Mouse (Mus musculus) forebrain, embryonic 12.5 days (tissue): ENCODE measurements at regions not wholly inside any gene's neighbourhood (a gene's known extent, or its start where the extent isn't known, plus 50 kb on each side); places are given as distances from the start of the nearest gene placed in this dataset.

ENCODE experiments used
- ATAC-seq: fragments of 200-750 bp; cut with Nextera tagmentation; 2 replicates; pipeline ENCODE4 v1.8.0; 2017; ENCODE audit warnings: moderate TSS enrichment; ENCODE audit not compliant: low FRiP score
- H3K27ac ChIP-seq: fragments of 300-500 bp; sonication (generic); 2 replicates; pipeline ENCODE4 v1.5.1; 2016; ENCODE audit warnings: mild to moderate bottlenecking
- H3K27me3 ChIP-seq: fragments of 300-500 bp; sonication (generic); 2 replicates; pipeline ENCODE4 v1.6.1; 2016; ENCODE audit warnings: mild to moderate bottlenecking
- H3K36me3 ChIP-seq: fragments of 300-500 bp; sonication (generic); replicated peaks from 2 replicates; pipeline ENCODE4 v1.6.1; 2016; ENCODE audit warnings: mild to moderate bottlenecking
- H3K4me1 ChIP-seq: fragments of 300-500 bp; sonication (generic); 2 replicates; pipeline ENCODE4 v1.6.1; 2016
- H3K4me2 ChIP-seq: fragments of 300-500 bp; sonication (generic); 2 replicates; pipeline ENCODE4 v1.6.1; 2016; ENCODE audit warnings: mild to moderate bottlenecking, moderate library complexity
- H3K4me3 ChIP-seq: fragments of 300-500 bp; sonication (generic); replicated peaks from 2 replicates; pipeline ENCODE4 v1.5.1; 2016; ENCODE audit warnings: mild to moderate bottlenecking
- H3K9ac ChIP-seq: fragments of 300-500 bp; sonication (generic); 2 replicates; pipeline ENCODE4 v1.6.1; 2016; ENCODE audit warnings: mild to moderate bottlenecking
- H3K9me3 ChIP-seq: fragments of 300-500 bp; sonication (generic); 2 replicates; pipeline ENCODE4 v1.6.1; 2016
- WGBS: fragments of 180-500 bp; shearing (Covaris S2); methylation state at CpG from one replicate; pipeline ENCODE4 v1.1.7; 2016; 5-methylcytosine and 5-hydroxymethylcytosine counted together

DNA sequence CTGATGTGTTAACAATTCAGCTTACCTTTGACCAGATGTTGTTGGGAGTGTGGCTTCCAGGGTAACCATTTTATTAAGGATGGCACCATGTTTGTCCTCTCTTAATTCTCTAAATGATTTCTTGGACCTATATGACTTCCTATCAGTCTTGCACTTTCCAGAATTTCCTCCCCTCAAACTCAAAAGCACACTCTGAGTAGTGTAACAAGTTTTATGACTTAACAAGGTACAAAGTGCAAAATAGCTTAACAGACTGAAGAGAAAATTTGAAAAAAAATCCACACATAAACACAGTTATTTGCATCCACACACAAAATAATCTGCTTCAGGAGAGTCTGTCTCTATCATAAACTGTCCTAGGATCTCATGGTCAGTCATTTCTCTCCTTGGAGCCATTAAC, 251.0 kb upstream of the Kirrel3 start:
- Histone ChIP-seq H3K9me3 (no peaks in the 10 kb centered on the region), H3K4me1 (no peaks in the 10 kb centered on the region), H3K27ac (no peak overlapping the region), H3K4me2 (no peak overlapping the region), H3K27me3 (no peaks in the 10 kb centered on the region), H3K4me3 (no peak overlapping the region), H3K36me3 (no peaks in the 10 kb centered on the region), H3K9ac (no peak overlapping the region)
- ATAC-seq, result no peak

DNA sequence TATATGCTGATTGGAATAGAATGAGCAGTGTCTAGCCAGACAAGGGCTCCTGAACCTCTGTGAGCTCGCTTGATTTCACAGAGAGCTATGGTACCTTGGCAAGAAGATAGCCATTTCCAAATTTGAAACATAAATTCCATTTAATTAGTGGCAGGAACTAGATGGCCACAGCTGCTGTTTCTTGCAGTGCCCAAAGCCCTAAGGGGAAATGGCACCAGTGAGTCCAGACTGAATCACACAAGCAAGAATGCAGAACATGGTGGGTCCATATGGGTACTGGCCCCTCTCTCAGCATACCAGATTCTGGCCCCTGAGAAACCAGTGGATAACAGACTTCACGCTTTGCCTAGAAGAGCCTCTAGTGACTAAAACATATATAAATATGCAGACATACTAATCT, 246.2 kb upstream of the Kirrel3 start:
- H3K4me2 ChIP-seq, result no peak overlapping the region
- no peak overlapping the region for H3K4me3 ChIP-seq
- H3K9ac ChIP-seq, result no peak overlapping the region
- H3K27ac ChIP-seq, result no peak overlapping the region
- 91% methylated on average over 2 of the region's 2 CpGs for WGBS
- H3K36me3 ChIP-seq, result no peaks in the 10 kb centered on the region
- no peaks in the 10 kb centered on the region for H3K9me3 ChIP-seq
- H3K27me3 ChIP-seq, result no peaks in the 10 kb centered on the region
- no peak for ATAC-seq
- H3K4me1 ChIP-seq, result no peaks in the 10 kb centered on the region

DNA sequence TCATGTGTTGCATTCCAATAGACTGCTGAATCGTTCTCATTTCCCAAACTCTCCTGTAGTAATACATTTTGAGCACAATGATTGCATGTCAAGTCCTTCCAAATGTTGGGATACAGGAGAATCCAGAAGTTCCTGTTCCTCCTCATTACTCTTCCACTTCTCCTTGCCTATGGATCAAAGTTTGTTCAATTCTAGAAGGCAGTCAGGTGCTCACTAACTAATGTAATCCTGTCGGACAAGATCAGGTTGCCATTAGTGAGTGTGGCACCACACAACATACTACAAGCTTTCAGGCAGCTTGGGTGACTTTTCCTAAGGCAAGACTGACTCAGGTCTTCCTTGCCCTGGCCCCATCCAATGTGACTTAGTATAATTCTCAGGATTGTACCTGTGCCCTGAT, 242.0 kb upstream of the Kirrel3 start:
- no peaks in the 10 kb centered on the region for H3K4me1 ChIP-seq
- H3K4me3 ChIP-seq, result no peak overlapping the region
- H3K4me2 ChIP-seq, result no peak overlapping the region
- 81% methylated on average over 2 of the region's 2 CpGs for WGBS
- no peak overlapping the region for H3K27ac ChIP-seq
- ATAC-seq, result no peak
- no peak overlapping the region for H3K9ac ChIP-seq
- no peaks in the 10 kb centered on the region for H3K27me3 ChIP-seq
- H3K9me3 ChIP-seq, result no peaks in the 10 kb centered on the region
- no peaks in the 10 kb centered on the region for H3K36me3 ChIP-seq

DNA sequence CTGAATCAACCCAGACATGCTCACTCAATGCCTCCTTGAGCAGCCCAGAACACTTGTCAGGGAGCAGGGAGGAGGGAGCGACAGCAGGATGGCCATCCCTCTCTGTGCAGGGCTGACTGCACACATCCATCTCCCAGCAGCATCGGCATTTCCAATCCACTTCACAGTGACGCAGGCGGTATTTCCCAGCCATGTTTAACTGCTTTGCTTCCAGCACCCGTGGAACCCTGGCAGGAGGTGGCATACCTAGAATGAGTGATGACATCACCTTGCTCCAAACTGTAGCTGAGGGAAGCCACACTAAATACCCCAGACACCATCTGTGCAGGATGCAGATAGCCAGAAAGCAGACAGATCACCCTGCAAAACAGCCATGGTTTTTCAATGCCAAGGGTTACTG, 241.1 kb upstream of the Kirrel3 start:
- Histone ChIP-seq H3K4me1 (no peaks in the 10 kb centered on the region), H3K27me3 (no peaks in the 10 kb centered on the region), H3K9me3 (no peaks in the 10 kb centered on the region), H3K9ac (no peak overlapping the region), H3K27ac (no peak overlapping the region), H3K4me2 (no peak overlapping the region), H3K4me3 (no peak overlapping the region), H3K36me3 (no peaks in the 10 kb centered on the region)
- no peak for ATAC-seq
- 88% methylated on average over 5 of the region's 5 CpGs for WGBS

DNA sequence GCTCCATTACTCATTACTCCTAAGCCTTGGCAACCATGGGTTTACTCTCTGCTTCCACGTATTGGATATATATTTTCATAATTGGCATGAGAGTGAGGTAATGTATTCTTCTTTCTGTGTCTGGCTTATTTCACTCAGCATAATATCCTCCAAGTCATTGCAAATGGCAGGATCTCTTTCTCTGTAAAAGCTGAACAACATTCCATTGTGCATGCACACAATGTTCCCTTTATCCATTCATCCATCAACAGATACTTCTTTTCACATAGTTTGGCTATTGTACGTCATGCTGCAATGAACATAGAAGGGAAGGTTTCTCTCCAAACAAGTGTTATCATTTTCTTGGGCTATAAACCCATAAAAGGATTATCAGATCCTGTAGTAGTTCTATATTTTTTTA, 232.9 kb upstream of the Kirrel3 start:
- Histone ChIP-seq H3K36me3 (no peaks in the 10 kb centered on the region), H3K4me1 (no peaks in the 10 kb centered on the region), H3K4me3 (no peak overlapping the region), H3K9ac (no peak overlapping the region), H3K27me3 (no peaks in the 10 kb centered on the region), H3K27ac (no peak overlapping the region), H3K4me2 (no peak overlapping the region), H3K9me3 (no peaks in the 10 kb centered on the region)
- no peak for ATAC-seq
- WGBS, result 56% methylated on average over 2 of the region's 2 CpGs

DNA sequence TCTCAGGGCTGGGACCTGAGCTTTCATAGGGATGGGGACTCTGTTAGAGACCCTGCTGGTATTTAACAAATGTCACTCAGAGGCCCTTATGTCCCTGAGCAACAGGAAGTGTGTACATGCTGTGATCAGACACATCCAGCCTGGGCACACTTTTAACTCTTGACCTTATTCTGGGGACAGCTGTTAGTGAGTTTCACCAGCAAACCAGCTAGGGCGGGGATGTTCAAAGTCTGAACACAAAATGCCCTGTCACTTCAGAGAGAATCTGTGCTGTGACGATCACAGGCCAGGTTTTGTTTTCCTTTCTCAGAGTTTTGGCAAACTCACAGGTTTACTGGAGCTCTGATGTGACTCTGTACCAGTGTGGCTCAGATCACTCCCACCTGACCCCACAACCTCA, 227.2 kb upstream of the Kirrel3 start:
- H3K27me3 ChIP-seq, result no peaks in the 10 kb centered on the region
- no peak overlapping the region for H3K4me2 ChIP-seq
- no peak for ATAC-seq
- H3K9ac ChIP-seq, result no peak overlapping the region
- H3K4me1 ChIP-seq, result no peaks in the 10 kb centered on the region
- H3K27ac ChIP-seq, result no peak overlapping the region
- H3K4me3 ChIP-seq, result no peak overlapping the region
- no peaks in the 10 kb centered on the region for H3K9me3 ChIP-seq
- H3K36me3 ChIP-seq, result no peaks in the 10 kb centered on the region
- WGBS, result 74% methylated on average over 2 of the region's 2 CpGs

DNA sequence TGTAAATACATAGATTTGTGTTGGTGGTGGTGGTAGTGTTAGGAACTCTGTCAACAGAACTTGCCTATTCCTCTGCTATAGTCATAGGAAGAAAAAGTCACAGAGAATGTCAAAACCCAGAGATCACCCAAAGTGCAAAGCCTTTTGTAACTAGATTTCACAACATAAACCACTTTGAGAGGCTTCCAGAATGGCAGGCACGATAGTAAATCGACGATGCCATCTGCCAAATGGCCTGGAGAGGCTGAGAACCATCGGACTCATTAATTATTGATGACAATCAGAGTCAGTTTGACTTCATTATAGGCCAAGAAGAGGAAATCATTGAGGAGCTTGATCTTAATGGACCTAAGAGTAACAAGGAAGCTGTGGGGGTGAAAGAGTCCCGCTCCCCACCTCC, 207.6 kb upstream of the Kirrel3 start:
- no peak overlapping the region for H3K4me2 ChIP-seq
- H3K36me3 ChIP-seq, result no peaks in the 10 kb centered on the region
- ATAC-seq, result no peak
- no peak overlapping the region for H3K4me3 ChIP-seq
- peaks cover 12% of the 10 kb centered on the region; the same call in 1 of the 2 replicates for H3K4me1 ChIP-seq
- no peak overlapping the region for H3K9ac ChIP-seq
- 79% methylated on average over 5 of the region's 5 CpGs for WGBS
- no peaks in the 10 kb centered on the region for H3K9me3 ChIP-seq
- no peak overlapping the region for H3K27ac ChIP-seq
- H3K27me3 ChIP-seq, result no peaks in the 10 kb centered on the region

DNA sequence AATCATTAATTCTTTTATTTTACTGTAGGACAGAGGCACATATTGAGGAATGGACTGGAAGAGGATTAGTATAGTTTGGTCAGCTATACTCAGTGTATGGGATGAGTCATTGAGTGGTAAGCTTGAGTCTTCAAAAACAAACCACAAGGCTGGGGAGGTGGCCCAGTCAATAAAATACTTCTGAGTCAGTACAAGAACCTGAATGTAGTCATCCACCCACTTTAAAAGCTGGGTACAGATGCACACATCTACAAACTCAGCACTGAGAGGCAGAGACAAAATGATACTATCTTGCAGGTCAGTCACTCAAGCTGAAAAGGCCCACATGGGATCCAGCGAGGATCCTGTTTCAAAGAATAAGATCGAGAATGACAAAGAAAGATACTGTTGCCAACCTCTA, 206.3 kb upstream of the Kirrel3 start:
- Histone ChIP-seq H3K9ac (no peak overlapping the region), H3K4me2 (no peak overlapping the region), H3K27ac (0 out of 2 replicates have a peak overlapping the region, but pooled peaks have one; percentile 13), H3K4me3 (no peak overlapping the region), H3K4me1 (peaks cover 12% of the 10 kb centered on the region; the same call in 1 of the 2 replicates), H3K36me3 (no peaks in the 10 kb centered on the region), H3K9me3 (no peaks in the 10 kb centered on the region), H3K27me3 (no peaks in the 10 kb centered on the region)
- no peak for ATAC-seq
- 86% methylated on average over 2 of the region's 2 CpGs for WGBS

DNA sequence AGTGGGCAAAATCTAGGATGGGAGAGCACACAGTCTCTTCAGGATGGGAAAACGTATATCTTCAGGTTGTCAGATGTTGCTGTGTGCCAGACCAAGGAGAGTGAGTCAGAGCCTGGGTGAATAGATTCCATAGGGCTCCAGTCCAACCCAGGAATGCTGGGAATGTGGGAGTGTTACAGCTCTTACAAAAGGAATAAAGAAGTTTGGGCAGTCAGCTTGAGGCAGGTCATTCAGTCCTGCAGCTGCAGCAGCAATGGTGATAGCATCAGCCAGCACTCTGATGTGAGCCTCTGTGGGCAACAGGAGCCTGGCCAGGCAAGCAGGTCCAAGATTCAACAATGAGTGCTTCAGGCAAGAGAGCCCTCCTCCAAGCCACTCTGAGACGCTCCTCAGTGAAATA, 205.8 kb upstream of the Kirrel3 start:
- Histone ChIP-seq H3K27me3 (no peaks in the 10 kb centered on the region), H3K4me3 (no peak overlapping the region), H3K9me3 (no peaks in the 10 kb centered on the region), H3K27ac (0 out of 2 replicates have a peak overlapping the region, but pooled peaks have one; percentile 13), H3K36me3 (no peaks in the 10 kb centered on the region), H3K4me1 (peaks cover 12% of the 10 kb centered on the region; the same call in 1 of the 2 replicates), H3K4me2 (no peak overlapping the region), H3K9ac (no peak overlapping the region)
- WGBS, result 18% methylated on average over 2 of the region's 2 CpGs
- ATAC-seq, result peak; percentile 42; the same call in 1 of the 2 replicates

DNA sequence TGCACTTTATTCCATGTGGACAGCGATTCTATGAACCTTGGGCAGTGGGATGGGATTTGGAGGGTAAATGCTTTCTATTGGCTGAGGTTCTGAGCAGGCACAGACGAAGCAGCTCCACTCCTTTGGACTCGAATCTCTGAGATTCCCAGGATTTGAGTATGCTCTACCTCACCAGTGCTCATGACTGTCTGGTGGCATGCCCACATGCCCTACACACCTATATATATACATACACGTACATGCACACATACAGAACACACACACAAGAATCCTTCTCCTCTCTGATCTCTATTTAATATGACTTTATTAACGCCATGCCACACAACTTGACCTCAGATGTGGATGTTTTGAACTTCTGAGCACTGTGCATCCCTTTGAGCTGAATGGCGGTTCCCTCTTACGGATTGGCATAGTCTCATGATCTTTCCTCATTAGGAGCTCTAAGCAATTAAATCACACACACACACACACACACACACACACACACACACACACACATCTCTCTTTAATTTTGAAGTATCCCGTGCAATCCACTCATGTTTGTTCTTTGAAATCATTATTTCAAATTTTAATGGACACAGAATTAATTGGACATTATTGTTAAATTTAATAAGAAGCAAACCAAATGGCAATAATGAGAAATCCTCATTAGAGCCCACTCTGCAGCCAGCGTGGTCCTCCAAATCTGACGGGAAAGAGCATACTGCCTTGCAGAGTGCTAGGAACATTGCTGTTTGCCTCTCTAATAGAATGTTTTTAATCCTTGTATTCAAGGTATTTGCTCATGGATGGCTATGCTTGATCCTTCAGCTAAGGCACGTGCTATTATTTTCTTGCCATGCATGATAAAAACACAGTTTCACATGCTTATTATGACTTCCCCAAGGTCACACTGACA, 205.1 kb upstream of the Kirrel3 start:
- H3K9me3 ChIP-seq, result no peaks in the 10 kb centered on the region
- H3K4me1 ChIP-seq, result peaks cover 12% of the 10 kb centered on the region; the same call in 1 of the 2 replicates
- H3K27me3 ChIP-seq, result no peaks in the 10 kb centered on the region
- H3K27ac ChIP-seq, result no peak overlapping the region
- H3K36me3 ChIP-seq, result no peaks in the 10 kb centered on the region
- no peak overlapping the region for H3K4me3 ChIP-seq
- no peak overlapping the region for H3K9ac ChIP-seq
- peak; percentile 74; the same call in 1 of the 2 replicates for ATAC-seq
- H3K4me2 ChIP-seq, result no peak overlapping the region
- 50% methylated on average over 11 of the region's 11 CpGs for WGBS

DNA sequence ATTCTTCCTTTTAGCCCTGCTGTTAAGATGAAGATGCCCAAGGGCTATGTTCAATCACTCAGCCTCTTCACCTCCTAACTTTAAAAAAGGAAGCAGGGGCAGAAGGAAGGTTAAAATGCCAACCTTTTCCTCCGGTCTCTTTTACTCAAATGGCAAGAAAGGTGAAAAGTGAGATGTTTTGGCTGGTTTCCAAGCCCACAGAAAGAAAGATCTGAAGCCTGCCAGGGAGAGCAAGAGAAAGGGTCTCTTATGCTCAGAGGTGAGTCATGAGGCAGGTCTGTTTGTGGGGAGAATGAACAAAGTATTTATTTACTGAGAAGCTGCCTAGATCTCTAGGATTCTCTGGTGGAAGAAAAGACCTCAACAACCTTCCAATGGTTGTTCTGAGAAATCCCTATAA, 162.1 kb upstream of the Kirrel3 start:
- H3K9ac ChIP-seq, result no peak overlapping the region
- no peak overlapping the region for H3K4me3 ChIP-seq
- H3K27me3 ChIP-seq, result no peaks in the 10 kb centered on the region
- no peak overlapping the region for H3K4me2 ChIP-seq
- WGBS, result 58% methylated on average over 1 of the region's 1 CpGs
- no peaks in the 10 kb centered on the region for H3K9me3 ChIP-seq
- no peaks in the 10 kb centered on the region for H3K36me3 ChIP-seq
- no peak for ATAC-seq
- H3K27ac ChIP-seq, result no peak overlapping the region
- H3K4me1 ChIP-seq, result no peaks in the 10 kb centered on the region

DNA sequence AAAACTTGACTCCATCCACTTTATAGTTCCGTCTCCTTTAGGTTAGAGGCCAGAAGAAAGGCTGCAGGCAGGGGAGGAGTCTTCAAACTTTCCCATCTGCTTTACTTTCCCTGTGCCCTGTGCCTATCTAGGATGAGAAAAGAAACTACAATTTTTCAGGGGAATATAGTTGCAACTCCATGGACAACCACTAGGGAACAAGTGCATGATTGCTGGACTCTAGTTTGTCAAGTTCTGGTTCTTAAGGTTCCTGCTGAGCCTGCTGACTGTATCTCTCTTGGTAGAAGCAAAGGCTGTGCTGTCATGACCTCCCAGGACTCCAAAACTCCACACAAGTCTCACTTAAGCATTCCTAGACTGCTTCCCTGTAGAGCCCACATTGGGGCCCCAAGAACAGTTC, 157.0 kb upstream of the Kirrel3 start:
- Histone ChIP-seq H3K27ac (no peak overlapping the region), H3K9ac (no peak overlapping the region), H3K4me1 (no peaks in the 10 kb centered on the region), H3K4me2 (no peak overlapping the region), H3K4me3 (no peak overlapping the region), H3K9me3 (no peaks in the 10 kb centered on the region), H3K36me3 (no peaks in the 10 kb centered on the region), H3K27me3 (no peaks in the 10 kb centered on the region)
- 71% methylated on average over 1 of the region's 1 CpGs for WGBS
- no peak for ATAC-seq

DNA sequence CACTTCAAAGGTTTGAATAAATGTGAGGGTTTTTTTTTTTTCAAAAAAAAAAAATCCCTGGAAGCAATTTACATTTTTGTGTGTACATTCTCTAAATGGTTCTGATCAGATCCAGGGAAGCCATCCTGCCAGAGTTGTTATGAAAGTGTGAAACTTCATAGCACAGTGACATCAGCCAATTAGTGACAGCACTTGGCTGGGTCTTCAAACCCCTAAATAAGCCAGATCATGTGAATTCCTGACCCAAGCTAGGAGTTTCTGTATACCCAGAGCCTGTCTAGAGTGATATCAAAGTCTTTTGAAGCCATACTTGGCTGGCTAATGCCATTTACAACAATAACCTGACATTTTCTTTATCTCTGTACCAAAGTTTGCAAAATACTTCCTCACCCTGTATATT, 151.6 kb upstream of the Kirrel3 start:
- Histone ChIP-seq H3K27me3 (no peaks in the 10 kb centered on the region), H3K9me3 (no peaks in the 10 kb centered on the region), H3K4me1 (peaks cover 14% of the 10 kb centered on the region), H3K4me3 (no peak overlapping the region), H3K36me3 (no peaks in the 10 kb centered on the region), H3K27ac (no peak overlapping the region), H3K4me2 (no peak overlapping the region), H3K9ac (no peak overlapping the region)
- peak; percentile 44; the same call in 1 of the 2 replicates for ATAC-seq
